Mouse (Mus musculus): ENCODE measurements around the gene Lrtm2.

The Lrtm2 gene

DNA sequence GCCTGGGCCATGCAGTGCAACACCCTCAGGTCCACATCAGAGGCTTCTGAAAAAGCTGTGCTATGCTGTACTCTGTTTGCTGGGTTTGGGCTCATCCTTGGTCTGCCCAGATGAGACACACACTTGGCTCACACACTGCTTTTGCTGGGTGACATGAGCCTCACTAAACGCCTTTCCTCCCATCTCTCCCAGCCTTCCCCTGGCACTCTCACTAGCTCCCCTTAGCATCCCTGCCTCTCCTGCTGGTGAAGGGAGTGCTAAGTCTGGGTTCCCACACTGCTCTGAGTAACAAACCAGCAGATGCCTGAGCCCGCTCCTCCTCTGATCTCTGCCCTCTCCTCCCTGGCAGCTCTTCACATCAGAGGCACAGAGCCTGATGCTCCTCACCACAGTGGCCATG is 53.9 kb downstream of the Lrtm2 start:
- DNase-seq (ENCODE audit: low spot score in 2 of 2): no peak

Data from frontal cortex, postnatal 14 days (tissue).